Mouse (Mus musculus) gastrocnemius, postnatal 10 days (tissue): ENCODE results near the gene Zc3h14. TPM values are rescaled to one million over a fixed set of nuclear protein-coding genes. Genes with fewer than 3 reads are reported as not detected.

Source experiments
- total RNA-seq, 2 experiments: library from RNA; stranded (reverse); gene quantifications; 2 replicates each; pipeline ENCODE4 v1.2.3; 2021

Zc3h14 gene
- total RNA-seq, 2 experiments from 2014 or later, result 51.8 to 55.9 TPM

Other genes starting within 250 kb of the Zc3h14 start
- gene Kcnk10, start 168.7 kb upstream of the Zc3h14 start, total RNA-seq, result under 1 TPM; 0.09 TPM
- gene Spata7, start 118.8 kb upstream of the Zc3h14 start, total RNA-seq, result 1 to 10 TPM; 3.9 to 5.3 TPM
- gene Ptpn21, start 9.6 kb upstream of the Zc3h14 start, total RNA-seq, result 10 to 100 TPM; 33.5 to 39.8 TPM
- gene Eml5, start 154.5 kb downstream of the Zc3h14 start, total RNA-seq, result 1 to 10 TPM; 2.2 to 3.4 TPM
- gene Ttc8, start 173.6 kb downstream of the Zc3h14 start, total RNA-seq, result 10 to 100 TPM in 1 of 2 experiments, 1 to 10 TPM in 1; 9.4 to 17.2 TPM